Mouse (Mus musculus): ENCODE results near the gene Kbtbd6.

- TF ChIP-seq CTCF (IDR thresholded peaks at IDR 0.05) (peak; percentile 57), EP300 (IDR thresholded peaks at IDR 0.05) (0 out of 2 replicates have a peak, but pooled peaks have one; percentile 18)
Observed at GRCm38 (mm10) chr14:79486993-79487731, 35.5 kb downstream of the Kbtbd6 start.
